Mouse (Mus musculus): ENCODE data around the gene Tle4.

DNA sequence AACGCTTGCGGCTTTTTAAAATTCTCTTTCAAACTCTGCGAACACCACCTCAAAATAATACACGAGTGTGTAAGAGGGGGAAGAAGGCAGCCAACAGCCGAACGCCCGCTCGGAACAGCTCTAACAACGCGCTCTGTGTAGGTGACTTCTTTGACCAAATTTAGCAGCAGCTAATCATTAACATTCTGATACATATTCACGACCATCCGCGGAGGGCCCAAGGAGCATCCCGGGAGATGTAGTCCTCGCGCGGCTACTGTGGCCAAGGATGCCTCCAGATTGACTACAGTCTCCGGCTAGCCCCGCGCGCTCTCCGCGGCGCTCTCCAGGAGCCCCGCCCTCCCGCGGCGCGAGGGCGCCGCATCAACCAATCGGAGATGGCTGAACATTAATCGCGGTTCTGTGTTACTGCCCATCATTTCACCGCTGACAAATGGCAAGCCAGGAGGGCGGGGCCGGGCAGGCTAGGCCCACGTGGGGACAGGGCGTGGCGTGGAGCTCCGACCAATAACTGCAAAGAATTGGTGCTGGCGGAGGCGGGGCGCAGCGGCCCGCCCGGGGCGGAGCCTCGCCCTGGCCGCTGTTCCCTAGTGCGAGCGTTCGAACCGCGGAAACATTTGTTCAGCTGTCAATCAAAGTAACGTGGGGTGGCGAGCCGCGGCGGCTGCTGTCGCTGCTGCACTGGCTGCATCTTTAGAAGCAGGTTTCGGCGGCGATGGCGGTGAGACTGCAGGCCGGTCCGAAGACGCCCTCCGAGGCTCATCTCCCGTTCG, at the start of gene Tle4:
- TF ChIP-seq CTCF (IDR thresholded peaks at IDR 0.05; ENCODE audit: borderline replicate concordance, extremely low read depth, insufficient read depth, insufficient read length), result no peak
- TF ChIP-seq POLR2A (IDR thresholded peaks at IDR 0.05; ENCODE audit: borderline replicate concordance, extremely low read depth, insufficient read depth, insufficient read length, poor library complexity, severe bottlenecking), result peak; percentile 67; the same call in 1 of the 2 replicates

Data from brain, embryonic 14.5 days (tissue).